Mouse (Mus musculus): ENCODE results near the gene Aph1c. TPM values are rescaled to one million over a fixed set of nuclear protein-coding genes. Genes with fewer than 3 reads are reported as not detected.
A peak's percentile ranks its signal among the peaks of the same experiment; 100 is the strongest.

Gene Aph1c
- polyA plus RNA-seq (2014; fragmentation: Nextera tagmentation; extraction: Ambion mirVana): 1.0 and 2.2 TPM in 2 replicates

DNA sequence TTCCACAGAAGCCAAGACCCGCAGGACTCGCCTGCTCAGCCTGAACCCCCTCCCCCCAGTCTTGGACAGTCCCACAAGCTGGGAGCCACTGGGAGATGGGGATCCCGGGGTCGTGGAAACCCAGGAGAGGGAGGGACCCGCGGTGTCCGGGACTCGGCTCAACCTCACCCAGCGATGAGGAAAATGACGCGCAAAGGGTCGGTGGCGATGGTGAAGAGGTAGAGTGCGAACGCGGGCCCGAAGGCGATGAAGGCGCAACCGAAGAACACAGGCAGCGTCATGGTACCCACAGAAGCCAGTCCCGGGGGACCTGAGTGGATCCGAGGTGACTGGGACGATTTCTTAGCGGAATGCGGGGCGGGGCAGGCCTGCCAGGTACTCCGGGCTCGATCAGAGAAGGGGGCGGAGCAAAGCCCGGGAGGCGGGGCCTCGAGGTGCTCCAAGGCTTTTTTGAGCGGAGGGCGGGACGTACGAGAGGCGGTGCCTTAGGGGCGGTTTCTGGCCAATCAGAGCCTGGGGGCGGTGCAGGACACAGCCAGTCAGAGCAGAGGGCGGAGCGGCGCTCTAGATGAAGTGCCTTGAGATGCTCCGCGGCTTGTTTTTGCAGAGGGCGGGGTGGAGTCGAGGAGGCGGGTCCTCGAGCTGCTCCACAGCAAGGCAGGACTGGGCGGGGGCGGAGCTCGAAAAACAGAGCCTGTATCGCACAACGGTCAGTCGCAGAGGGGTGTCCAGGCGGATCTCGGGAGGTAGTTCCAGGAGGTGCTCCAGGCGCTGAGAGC lies at the start of gene Aph1c:
Gene Aph1c, minus strand, starts transcription at position 409 of the 779 bp plus-strand sequence.
- ATAC-seq (ENCODE audit: insufficient read depth, low FRiP score, low TSS enrichment) (peak; percentile 100), DNase-seq (ENCODE audit: low spot score) (peak; percentile 98)
- H3K4me2 ChIP-seq (ENCODE audit: low read depth): peak within 1 kb of the TSS; percentile 92

DNA sequence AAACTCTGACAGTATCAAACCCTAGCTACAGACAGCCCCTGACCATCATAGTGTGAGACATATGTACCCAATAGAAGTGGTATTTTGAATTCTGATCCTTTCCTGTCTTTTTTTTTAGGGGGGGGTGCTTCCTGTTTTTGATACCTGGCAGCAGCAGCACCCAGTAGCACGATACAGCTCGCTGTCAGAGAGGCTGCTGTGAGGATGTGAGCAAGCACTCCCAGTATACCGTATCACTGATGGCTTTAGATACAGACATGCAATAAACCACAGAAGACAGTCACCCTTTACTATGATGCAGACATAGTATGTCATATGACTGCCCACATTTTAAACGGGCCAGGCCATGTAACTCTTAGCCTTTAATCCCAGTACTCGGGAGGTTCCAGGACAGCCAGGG lies 49.0 kb upstream of the Aph1c start:
- Histone ChIP-seq H3K27ac (ENCODE audit: low read depth, low read length) (no peak overlapping the region), H3K9me3 (ENCODE audit: control insufficient read depth, low read length) (no peaks in the 10 kb centered on the region), H3K4me3 (ENCODE audit: low read depth, low read length) (no peak overlapping the region), H3K27me3 (ENCODE audit: control insufficient read depth, insufficient read depth, low read length) (no peaks in the 10 kb centered on the region), H3K4me2 (ENCODE audit: low read depth) (no peak overlapping the region), H3K4me1 (ENCODE audit: control insufficient read depth, insufficient read depth, low read length) (peaks cover 8% of the 10 kb centered on the region; the same call in 1 of the 2 replicates), H3K36me3 (ENCODE audit: control insufficient read depth, insufficient read depth, low read length) (no peaks in the 10 kb centered on the region), H3K9ac (ENCODE audit: low read length) (no peak overlapping the region)
- no peak for DNase-seq (ENCODE audit: low spot score)
- 94% methylated on average over 5 of the region's 5 CpGs for WGBS
- ATAC-seq (ENCODE audit: insufficient read depth, low FRiP score, low TSS enrichment): no peak

More for the DNA sequence above, at the start of gene Aph1c:
- Histone ChIP-seq H3K27ac (ENCODE audit: low read depth, low read length) (no peak within 1 kb of the TSS), H3K9ac (ENCODE audit: low read length) (peak within 1 kb of the TSS; percentile 37), H3K4me3 (ENCODE audit: low read depth, low read length) (peak within 1 kb of the TSS; percentile 47), H3K36me3 (ENCODE audit: control insufficient read depth, insufficient read depth, low read length) (no peaks in the 10 kb centered on the region), H3K27me3 (ENCODE audit: control insufficient read depth, insufficient read depth, low read length) (peaks cover 7% of the 10 kb centered on the region; the same call in 1 of the 2 replicates), H3K9me3 (ENCODE audit: control insufficient read depth, low read length) (no peaks in the 10 kb centered on the region), H3K4me1 (ENCODE audit: control insufficient read depth, insufficient read depth, low read length) (peaks cover 6% of the 10 kb centered on the region; the same call in 1 of the 2 replicates)
- WGBS: under 1% methylated on average over 57 of the region's 58 CpGs

DNA sequence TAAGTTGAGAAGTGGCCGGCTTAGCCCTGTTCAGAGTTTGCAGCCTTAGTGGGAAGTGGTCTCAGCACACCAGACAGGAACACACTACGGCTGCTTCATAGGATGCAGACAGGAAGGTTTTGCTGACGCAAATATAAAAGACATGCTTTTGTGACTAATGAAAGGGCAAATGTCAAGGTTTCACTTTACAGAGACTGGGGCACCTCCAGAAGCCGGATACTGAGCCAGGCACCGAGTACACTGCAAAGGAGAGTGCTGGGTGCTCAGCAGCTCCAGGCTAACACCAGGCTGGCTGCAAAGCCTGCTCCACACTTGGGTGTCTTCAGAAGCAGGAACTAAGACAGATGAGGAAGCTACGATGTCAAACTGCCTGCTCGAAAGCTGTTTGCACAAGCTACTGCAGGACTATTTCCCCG lies 47.9 kb upstream of the Aph1c start:
- no peak overlapping the region for H3K4me2 ChIP-seq (ENCODE audit: low read depth)
- ATAC-seq (ENCODE audit: insufficient read depth, low FRiP score, low TSS enrichment): no peak
- H3K27ac ChIP-seq (ENCODE audit: low read depth, low read length): no peak overlapping the region
- no peak overlapping the region for H3K9ac ChIP-seq (ENCODE audit: low read length)
- H3K36me3 ChIP-seq (ENCODE audit: control insufficient read depth, insufficient read depth, low read length): no peaks in the 10 kb centered on the region
- no peak overlapping the region for H3K4me3 ChIP-seq (ENCODE audit: low read depth, low read length)
- no peaks in the 10 kb centered on the region for H3K27me3 ChIP-seq (ENCODE audit: control insufficient read depth, insufficient read depth, low read length)
- WGBS: 70% methylated on average over 8 of the region's 8 CpGs
- H3K4me1 ChIP-seq (ENCODE audit: control insufficient read depth, insufficient read depth, low read length): no peaks in the 10 kb centered on the region; the same call in 1 of the 2 replicates
- DNase-seq (ENCODE audit: low spot score): no peak
- no peaks in the 10 kb centered on the region for H3K9me3 ChIP-seq (ENCODE audit: control insufficient read depth, low read length)

DNA sequence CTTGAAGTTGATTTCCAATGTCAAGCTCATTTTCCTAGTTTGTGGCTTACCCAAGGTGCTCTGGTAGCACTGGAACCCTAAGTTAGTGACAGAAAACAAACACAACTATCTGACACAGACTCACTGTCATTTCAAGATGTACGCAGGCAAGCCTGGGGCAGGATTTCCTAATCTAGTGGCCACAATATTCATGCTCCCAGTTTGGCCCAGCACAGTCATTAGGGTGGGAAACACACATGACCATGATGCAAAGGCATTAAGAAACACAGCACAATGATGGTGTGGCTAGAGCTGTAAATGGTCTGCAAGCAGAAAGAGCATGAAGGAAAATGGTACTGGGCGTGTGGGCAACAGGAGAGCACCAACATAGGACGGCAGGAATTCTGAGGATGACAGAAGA lies 47.3 kb upstream of the Aph1c start:
- no peak for DNase-seq (ENCODE audit: low spot score)
- Histone ChIP-seq H3K9ac (ENCODE audit: low read length) (no peak overlapping the region), H3K4me3 (ENCODE audit: low read depth, low read length) (no peak overlapping the region), H3K4me2 (ENCODE audit: low read depth) (no peak overlapping the region), H3K9me3 (ENCODE audit: control insufficient read depth, low read length) (no peaks in the 10 kb centered on the region), H3K27ac (ENCODE audit: low read depth, low read length) (no peak overlapping the region), H3K27me3 (ENCODE audit: control insufficient read depth, insufficient read depth, low read length) (no peaks in the 10 kb centered on the region), H3K4me1 (ENCODE audit: control insufficient read depth, insufficient read depth, low read length) (no peaks in the 10 kb centered on the region; the same call in 1 of the 2 replicates), H3K36me3 (ENCODE audit: control insufficient read depth, insufficient read depth, low read length) (no peaks in the 10 kb centered on the region)
- WGBS: 90% methylated on average over 3 of the region's 3 CpGs
- no peak for ATAC-seq (ENCODE audit: insufficient read depth, low FRiP score, low TSS enrichment)

DNA sequence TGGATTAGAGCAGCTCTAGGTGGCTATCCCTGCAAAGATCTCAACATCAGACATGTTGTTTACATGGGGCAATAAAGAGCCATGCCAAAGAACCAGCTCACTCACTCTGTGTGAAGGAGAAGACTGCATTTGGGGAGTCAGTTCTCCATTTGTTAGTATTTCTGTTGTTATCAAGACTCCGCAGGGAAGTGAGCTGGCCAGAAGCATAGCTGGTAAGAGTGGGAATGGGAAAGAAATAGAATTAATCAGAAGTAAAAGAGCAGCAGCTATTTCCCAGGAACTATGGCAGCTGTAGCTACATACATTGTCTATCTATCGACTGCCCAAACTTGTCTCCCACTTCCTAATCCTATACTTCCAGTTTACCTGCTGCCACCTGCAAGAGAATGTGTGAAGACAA lies 46.2 kb upstream of the Aph1c start:
- Histone ChIP-seq H3K4me1 (ENCODE audit: control insufficient read depth, insufficient read depth, low read length) (no peaks in the 10 kb centered on the region), H3K27me3 (ENCODE audit: control insufficient read depth, insufficient read depth, low read length) (no peaks in the 10 kb centered on the region), H3K36me3 (ENCODE audit: control insufficient read depth, insufficient read depth, low read length) (no peaks in the 10 kb centered on the region), H3K4me2 (ENCODE audit: low read depth) (no peak overlapping the region), H3K27ac (ENCODE audit: low read depth, low read length) (no peak overlapping the region), H3K9me3 (ENCODE audit: control insufficient read depth, low read length) (no peaks in the 10 kb centered on the region), H3K9ac (ENCODE audit: low read length) (no peak overlapping the region), H3K4me3 (ENCODE audit: low read depth, low read length) (no peak overlapping the region)
- WGBS: 84% methylated on average over 2 of the region's 2 CpGs
- DNase-seq (ENCODE audit: low spot score): no peak
- ATAC-seq (ENCODE audit: insufficient read depth, low FRiP score, low TSS enrichment): no peak

DNA sequence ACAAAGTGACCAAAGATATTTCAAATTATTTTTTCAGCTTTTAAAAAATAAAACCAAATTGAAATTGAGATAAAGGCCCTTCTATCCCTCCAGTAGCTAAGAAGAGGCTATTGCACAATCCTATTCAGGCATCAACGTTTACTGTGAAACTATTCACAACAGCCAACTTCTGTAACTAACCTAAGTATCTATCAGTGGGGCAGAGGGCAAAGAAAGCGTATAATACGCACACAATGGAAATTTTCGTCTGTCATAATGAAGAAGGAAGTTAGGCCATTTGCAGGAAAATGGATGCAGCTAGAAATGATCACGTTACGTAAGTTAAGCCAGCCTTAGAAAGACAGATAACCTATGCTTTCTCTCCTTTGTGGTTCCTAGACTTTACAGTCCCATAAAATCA lies 45.0 kb upstream of the Aph1c start:
- no peak for ATAC-seq (ENCODE audit: insufficient read depth, low FRiP score, low TSS enrichment)
- no peaks in the 10 kb centered on the region for H3K36me3 ChIP-seq (ENCODE audit: control insufficient read depth, insufficient read depth, low read length)

DNA sequence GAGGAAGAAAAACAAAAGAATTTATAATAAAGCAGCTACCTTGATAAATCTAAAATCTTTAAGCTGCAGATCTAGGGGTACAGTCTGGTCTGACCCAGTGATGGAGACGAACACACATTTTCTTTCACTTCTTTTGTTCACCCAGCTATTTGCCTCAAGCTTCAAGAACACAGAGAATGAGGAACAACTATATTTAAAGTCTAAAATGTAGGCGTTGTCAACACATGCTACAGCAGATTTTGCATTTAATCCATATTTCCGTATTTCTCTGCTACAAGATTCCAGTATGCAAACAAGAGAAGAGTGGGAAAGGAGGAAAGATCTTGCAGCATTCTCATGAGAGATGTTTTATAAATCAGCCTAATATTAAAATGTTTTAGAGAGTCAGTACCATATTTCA lies 44.4 kb upstream of the Aph1c start:
- H3K36me3 ChIP-seq (ENCODE audit: control insufficient read depth, insufficient read depth, low read length): no peaks in the 10 kb centered on the region
- H3K4me1 ChIP-seq (ENCODE audit: control insufficient read depth, insufficient read depth, low read length): no peaks in the 10 kb centered on the region
- no peak for ATAC-seq (ENCODE audit: insufficient read depth, low FRiP score, low TSS enrichment)
- 94% methylated on average over 3 of the region's 3 CpGs for WGBS
- no peak overlapping the region for H3K4me3 ChIP-seq (ENCODE audit: low read depth, low read length)
- H3K27me3 ChIP-seq (ENCODE audit: control insufficient read depth, insufficient read depth, low read length): no peaks in the 10 kb centered on the region
- DNase-seq (ENCODE audit: low spot score): no peak
- H3K9ac ChIP-seq (ENCODE audit: low read length): no peak overlapping the region
- H3K4me2 ChIP-seq (ENCODE audit: low read depth): no peak overlapping the region
- H3K9me3 ChIP-seq (ENCODE audit: control insufficient read depth, low read length): no peaks in the 10 kb centered on the region
- H3K27ac ChIP-seq (ENCODE audit: low read depth, low read length): no peak overlapping the region

More for the DNA sequence above, 45.0 kb upstream of the Aph1c start:
- Histone ChIP-seq H3K27ac (ENCODE audit: low read depth, low read length) (no peak overlapping the region), H3K9me3 (ENCODE audit: control insufficient read depth, low read length) (no peaks in the 10 kb centered on the region), H3K4me3 (ENCODE audit: low read depth, low read length) (no peak overlapping the region), H3K4me1 (ENCODE audit: control insufficient read depth, insufficient read depth, low read length) (no peaks in the 10 kb centered on the region), H3K4me2 (ENCODE audit: low read depth) (no peak overlapping the region), H3K27me3 (ENCODE audit: control insufficient read depth, insufficient read depth, low read length) (no peaks in the 10 kb centered on the region), H3K9ac (ENCODE audit: low read length) (no peak overlapping the region)
- no peak for DNase-seq (ENCODE audit: low spot score)
- WGBS: 84% methylated on average over 6 of the region's 6 CpGs

DNA sequence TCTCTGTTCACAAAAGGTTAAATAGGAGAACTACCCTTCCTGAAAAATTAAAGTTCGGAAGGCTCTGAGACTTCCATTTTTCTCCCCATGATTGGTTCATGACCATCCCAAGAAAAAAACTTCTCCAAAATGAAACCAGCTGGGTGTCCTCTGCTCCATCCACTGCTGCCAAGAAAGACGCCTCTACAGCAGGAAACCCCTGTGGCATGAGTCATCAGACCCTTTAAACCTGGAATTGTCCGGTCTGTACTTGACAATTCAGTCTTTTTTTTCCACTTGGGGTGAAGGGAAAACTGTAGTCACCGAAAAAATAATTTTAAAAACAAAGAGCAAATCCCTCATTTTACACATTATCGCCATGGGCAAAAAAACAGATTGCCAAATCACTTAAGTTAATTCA lies 42.1 kb upstream of the Aph1c start:
- H3K4me2 ChIP-seq (ENCODE audit: low read depth): no peak overlapping the region
- 90% methylated on average over 5 of the region's 5 CpGs for whole genome bisulfite sequencing
- no peak overlapping the region for H3K9ac ChIP-seq (ENCODE audit: low read length)
- no peak overlapping the region for H3K27ac ChIP-seq (ENCODE audit: low read depth, low read length)
- H3K4me3 ChIP-seq (ENCODE audit: low read depth, low read length): no peak overlapping the region
- ATAC-seq (ENCODE audit: insufficient read depth, low FRiP score, low TSS enrichment) (no peak), DNase-seq (ENCODE audit: low spot score) (no peak)
- no peaks in the 10 kb centered on the region for H3K36me3 ChIP-seq (ENCODE audit: control insufficient read depth, insufficient read depth, low read length)
- no peaks in the 10 kb centered on the region for H3K4me1 ChIP-seq (ENCODE audit: control insufficient read depth, insufficient read depth, low read length)
- H3K9me3 ChIP-seq (ENCODE audit: control insufficient read depth, low read length): no peaks in the 10 kb centered on the region
- H3K27me3 ChIP-seq (ENCODE audit: control insufficient read depth, insufficient read depth, low read length): no peaks in the 10 kb centered on the region

DNA sequence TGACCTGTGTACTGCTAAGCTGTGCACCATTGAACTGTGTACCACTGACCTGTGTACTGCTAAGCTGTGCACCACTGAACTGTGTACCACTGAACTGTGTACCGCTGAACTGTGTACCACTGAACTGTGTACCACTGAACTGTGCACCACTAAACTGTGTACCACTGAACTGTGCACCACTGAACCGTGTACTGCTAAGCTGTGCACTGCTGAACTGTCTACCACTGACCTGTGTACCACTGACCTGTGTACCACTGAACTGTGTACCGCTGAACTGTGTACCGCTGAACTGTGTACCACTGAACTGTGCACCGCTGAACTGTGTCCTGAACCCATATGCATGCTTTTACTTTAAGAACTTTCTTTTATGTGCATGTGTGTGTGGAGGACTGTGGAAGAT lies 39.8 kb upstream of the Aph1c start:
- Histone ChIP-seq H3K9me3 (ENCODE audit: control insufficient read depth, low read length) (no peaks in the 10 kb centered on the region), H3K4me3 (ENCODE audit: low read depth, low read length) (no peak overlapping the region), H3K4me2 (ENCODE audit: low read depth) (no peak overlapping the region), H3K27ac (ENCODE audit: low read depth, low read length) (no peak overlapping the region), H3K4me1 (ENCODE audit: control insufficient read depth, insufficient read depth, low read length) (no peaks in the 10 kb centered on the region), H3K36me3 (ENCODE audit: control insufficient read depth, insufficient read depth, low read length) (no peaks in the 10 kb centered on the region), H3K27me3 (ENCODE audit: control insufficient read depth, insufficient read depth, low read length) (no peaks in the 10 kb centered on the region), H3K9ac (ENCODE audit: low read length) (no peak overlapping the region)
- no peak for DNase-seq (ENCODE audit: low spot score)
- WGBS: 95% methylated on average over 5 of the region's 5 CpGs
- no peak for ATAC-seq (ENCODE audit: insufficient read depth, low FRiP score, low TSS enrichment)

Measured in neural tube, embryonic 11.5 days (tissue).